Mouse (Mus musculus) thymus, adult 18-20 months (tissue): Measurements from ENCODE around the gene Adcy7.

ENCODE experiments used
- DNase-seq, 2 experiments: peaks; one replicate each; pipeline ENCODE4 v3.0.0; 2022; ENCODE audit warnings: mixed read lengths in 2 of 2

The Adcy7 gene

DNA sequence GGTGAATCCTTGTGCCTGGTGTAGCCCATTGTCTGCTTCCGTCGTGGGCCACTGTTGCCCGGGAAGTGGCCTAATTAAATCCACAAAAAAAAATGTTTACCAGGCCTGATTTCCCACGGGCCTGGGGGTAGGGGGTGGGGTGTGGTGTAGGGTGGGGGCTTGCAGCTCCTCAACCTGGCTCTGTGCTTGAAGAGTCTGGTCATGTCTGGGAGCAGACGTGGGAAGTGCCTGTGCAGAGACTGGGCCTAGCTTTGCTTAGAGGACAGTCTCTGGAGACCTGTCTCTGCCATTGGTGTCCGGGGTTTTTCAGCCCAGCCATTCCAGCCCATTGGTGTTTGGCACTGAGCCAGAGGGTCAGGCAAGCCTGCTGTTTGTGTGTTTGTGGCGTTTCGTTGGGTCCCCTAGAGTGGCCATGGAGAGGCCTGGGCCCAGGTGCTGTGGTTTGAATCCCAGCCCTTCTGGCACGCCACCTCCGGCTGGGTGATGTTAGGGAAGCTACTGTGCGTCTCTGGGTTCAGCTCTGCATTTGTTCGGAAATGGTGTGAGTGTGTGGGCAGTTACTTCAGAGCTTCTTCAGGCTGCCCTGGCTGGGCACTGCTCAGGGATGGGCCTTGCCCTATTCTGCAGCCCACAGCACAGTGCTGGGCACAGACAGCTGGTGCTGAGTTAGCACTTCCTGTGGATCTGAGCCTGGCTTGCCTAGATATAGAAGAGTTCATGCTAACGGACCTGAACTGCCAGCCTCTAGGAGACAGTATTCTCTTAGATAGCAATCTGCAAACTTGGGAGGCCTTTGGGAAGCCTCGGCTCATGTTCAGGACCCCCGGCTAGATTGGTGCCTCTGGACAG is 29.6 kb downstream of the Adcy7 start:
- DNase-seq: no peak

DNA sequence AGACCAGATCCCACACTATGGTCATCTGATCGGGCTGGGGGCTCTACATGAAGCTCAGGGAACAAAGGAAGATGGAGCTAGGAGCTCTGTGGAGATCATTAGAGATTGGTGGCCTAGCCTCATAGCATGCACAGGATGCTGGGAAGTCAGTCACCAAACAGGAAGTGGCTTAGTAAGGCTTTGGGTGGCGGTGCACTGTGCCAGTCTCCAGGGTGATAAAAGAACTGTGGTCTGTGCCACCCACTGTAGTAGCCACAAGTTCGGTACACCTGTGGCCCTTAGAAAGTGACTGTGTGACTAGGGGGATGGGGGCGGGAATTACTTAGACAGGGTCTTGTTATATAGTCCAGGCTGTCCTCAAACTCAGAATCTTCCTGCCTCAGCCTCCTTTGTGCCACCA is 33.6 kb downstream of the Adcy7 start:
- peak in 1 of 2 experiments; percentile 55 for DNase-seq

DNA sequence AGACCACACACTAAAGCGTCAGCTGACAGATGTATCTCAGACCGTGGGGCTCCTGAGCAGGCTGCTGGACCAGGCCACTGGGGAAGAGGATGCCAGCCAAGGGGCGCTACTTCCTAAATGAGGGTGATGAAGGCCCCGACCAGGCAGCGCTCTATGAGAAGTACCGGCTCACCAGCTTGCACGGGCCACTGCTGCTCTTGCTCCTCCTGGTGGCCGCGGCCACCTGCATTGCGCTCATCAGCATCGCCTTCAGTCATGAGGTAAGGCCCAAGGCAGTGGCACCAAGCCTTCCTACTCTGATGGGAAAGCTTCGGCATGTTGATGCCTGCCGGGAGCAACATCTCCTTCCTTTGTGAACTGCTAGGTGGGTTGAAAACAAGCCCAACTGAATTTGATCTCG is 34.3 kb downstream of the Adcy7 start:
- DNase-seq: no peak

DNA sequence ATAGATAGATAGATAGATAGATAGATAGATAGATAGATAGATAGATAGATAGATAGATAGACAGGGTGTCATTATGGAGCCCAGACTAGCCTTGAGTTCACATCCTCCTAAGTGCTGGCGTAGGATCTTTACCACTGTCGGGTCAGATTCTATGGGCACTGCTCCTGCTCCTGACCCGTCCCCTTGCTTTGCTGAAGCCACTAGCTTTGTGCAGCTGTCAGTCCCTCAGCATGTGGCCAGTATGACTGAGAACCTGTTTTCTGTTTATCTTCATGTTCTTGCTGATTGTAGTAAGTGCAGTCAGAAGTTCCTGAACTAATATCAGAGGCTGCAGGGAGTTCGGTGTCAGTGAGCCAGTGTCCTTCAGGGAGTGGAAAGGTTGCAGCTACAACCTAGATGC is 35.5 kb downstream of the Adcy7 start:
- DNase-seq: no peak

DNA sequence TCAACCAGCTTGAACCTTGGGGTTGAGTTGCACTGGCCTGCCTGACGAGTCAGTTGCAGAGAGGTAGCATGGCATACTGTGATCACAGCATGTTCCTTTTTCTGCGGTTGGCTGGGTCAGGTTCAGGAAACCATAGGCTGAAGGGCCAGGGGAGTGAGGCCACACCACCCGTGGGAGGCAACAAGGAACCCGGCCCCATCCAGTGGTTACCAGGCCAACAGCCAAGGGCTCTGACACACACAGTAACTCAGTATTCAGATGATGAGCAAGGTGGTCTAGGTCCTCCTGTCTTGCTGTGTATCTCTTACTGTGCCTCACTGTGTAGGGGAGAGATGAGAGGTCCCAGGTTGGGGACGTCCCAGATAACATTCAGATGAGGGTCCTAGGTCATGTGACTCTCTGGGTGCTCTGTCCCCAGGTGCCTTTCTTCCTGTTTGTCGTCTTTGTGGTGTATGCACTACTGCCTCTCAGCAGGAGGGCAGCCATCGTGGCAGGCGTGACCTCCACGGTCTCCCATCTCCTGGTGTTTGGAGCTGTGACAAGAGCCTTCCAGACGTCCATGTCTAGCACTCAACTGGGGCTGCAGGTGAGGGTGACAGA is 37.2 kb downstream of the Adcy7 start:
- DNase-seq: no peak

DNA sequence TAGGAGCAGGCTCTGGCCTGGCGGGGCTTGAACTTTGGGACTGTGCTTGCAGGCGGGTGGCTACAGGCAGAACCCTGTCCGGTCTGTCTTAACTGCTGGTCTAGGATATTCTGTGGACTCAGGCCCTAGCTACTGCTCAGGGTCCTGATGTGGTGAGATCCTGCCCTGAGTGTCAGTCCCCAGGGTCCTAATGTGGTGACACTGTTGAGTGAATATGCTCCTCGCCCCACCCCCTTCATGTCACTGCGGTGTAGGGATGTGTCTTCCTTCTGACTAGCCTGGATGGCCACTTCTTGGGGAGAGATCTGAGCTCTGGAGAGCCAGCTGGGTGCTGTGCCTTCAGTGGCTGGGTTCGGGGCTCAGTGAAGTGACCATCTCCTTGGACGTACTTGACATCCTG is 37.7 kb downstream of the Adcy7 start:
- DNase-seq: no peak

DNA sequence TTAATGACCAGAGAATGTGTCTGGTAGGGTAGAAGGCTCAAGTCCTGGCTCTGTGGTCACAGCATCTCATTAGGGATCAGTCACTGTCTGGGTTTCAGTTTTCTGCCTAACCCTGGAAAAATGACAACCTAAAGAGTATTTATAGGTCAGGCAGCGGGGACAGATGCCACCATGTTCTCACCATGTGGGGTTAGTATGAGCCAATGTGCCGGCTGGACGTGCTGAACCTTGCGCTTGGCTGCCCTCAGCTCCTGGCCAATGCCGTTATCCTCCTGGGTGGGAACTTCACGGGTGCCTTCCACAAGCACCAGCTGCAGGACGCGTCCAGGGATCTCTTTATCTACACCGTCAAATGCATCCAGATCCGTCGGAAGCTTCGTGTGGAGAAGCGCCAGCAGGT is 38.1 kb downstream of the Adcy7 start:
- DNase-seq: no peak

DNA sequence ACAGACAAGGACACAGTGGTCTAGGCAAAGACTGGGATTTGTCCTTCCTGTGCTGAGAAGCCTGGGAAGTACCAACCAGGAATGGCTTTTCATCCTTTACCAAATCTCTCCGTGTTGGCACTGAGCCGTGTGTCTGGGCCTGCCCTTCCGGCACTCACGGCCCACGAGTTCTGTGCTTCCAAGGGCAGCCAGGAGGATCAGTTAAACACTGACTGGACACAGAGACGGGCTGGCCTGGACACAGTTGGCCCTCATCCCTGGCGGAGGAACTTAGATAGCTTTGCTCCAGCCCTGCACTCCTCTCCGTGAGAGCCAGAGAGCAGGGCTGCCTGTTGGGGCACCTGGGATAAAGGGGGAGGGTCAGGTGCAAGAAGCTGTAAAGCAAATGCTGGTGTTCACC is 40.8 kb downstream of the Adcy7 start:
- no peak for DNase-seq

DNA sequence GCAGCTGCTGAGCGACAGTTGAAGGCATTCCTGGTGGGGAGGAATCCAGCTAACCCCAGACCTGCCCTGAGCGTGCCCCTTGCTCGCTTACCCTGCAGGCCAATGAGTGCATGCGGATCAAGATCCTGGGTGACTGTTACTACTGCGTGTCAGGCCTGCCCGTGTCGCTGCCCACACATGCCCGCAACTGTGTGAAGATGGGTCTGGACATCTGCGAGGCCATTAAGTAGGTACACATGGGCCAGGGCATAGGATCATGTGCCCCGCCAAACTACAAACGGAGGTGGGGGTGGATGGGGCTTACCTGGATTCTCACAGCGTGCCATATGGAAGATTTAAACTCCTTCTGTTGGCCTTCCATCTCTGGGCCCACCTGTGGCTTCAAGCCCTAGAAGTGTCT is 41.8 kb downstream of the Adcy7 start:
- DNase-seq: no peak

DNA sequence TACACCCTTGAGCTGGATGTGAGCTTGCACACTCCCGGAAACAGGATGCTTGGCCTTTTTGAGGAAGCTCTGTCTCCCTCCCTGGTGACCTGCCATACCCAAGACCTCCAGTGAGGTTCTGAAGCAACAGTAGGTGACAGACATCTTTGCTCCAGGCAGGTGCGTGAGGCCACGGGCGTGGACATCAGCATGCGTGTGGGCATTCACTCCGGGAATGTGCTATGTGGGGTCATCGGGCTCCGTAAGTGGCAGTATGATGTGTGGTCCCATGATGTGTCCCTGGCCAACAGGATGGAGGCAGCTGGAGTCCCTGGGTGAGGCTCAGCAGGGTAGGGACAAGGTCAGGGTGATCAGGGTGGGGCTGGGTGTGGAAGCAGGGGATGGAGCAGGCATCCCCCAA is 43.1 kb downstream of the Adcy7 start:
- DNase-seq: no peak

DNA sequence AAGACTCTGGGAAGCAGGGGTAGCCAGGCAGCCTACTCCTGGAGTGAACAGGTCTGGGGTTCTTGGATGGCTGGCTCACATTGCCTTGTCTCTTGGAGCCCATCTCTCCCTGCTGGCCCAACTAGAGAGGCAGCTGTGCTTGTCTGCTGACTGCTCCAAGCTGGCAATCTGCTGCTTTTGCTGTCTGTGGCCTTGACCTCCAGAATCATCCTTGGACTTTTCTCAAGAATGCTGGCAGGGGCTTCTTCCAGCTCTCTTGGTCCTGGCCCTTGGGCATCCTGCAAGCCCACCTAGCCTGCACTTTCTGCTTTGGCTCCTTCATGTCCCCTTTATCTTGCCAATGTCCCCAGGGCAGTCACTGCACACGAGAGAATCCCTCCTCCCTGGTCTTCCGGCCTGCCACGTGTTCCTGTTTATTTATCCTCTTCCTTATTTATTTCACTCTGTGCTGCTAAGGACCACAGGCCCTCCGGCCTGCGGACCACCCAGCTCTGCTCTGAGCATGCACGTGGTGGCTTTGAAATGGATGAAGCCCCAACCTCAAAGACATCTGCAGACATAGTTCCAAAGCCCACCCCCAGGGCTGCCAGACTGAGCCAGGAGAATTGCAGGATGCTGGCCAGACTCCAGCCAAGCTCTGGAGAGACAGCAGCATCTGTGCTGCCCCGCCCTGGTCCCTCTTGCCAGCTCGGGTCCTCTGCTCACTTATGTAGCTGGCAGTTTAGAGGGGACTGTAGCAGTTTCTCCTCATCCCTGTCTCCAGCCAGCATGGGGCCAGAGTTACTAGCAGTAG is 44.1 kb downstream of the Adcy7 start:
- no peak for DNase-seq

DNA sequence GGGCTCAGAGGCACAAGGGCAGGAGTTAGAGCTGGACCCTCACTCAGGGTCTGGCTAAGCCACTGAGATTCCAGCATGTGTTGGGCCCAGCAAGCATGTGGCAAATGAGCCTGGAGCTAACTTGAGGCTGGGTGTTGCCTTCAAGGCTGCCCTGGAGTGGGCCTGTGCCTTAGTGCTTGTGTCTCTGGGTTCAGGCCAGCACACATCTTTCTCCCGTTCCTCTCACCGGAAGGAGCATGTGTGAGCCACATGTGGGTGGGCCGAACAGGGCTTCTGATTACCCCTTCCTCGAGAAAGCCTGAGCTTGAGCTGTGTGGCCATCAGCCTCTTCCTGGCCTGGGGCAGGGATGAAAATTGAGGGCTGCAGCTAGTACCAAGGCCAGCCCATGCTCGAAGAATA is 45.1 kb downstream of the Adcy7 start:
- no peak for DNase-seq

DNA sequence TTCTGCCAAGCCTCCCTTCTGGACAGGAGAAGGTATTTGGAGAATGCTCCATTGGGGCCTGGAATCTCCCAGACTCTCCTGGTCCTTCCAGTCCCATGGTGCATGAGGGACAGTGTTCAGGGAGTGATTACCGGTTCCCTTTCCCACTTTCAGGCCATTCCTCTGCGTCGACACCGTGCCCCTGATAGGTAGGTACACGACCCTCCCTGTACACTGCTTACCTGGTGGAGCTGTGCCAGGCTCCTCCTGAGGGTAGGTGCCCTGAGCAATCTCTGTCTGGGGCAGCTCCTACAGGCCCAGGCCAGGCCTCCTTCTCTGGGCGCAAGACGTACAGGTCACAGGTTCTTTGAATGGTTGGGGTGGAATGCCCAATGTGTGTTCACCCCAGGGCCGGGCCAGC is 45.9 kb downstream of the Adcy7 start:
- no peak for DNase-seq

DNA sequence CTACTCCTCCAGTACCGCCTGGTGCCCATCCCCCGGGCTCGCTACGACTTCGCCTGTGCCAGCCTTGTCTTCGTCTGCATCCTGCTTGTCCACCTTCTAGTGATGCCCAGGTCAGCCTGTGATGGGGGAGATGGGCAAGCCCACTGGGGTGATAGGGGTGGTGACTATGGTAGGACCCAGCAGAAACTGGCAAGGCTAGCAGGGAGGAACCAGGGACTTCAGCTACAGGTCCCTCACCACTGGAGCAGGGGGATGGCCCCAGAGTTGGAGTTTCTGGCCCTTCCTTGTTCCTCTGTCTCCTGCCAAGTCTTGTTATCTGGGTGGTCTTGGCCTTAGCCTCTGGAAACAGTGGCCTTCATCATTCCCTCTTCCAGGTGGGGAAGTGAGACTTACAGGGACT is 47.9 kb downstream of the Adcy7 start:
- no peak for DNase-seq

DNA sequence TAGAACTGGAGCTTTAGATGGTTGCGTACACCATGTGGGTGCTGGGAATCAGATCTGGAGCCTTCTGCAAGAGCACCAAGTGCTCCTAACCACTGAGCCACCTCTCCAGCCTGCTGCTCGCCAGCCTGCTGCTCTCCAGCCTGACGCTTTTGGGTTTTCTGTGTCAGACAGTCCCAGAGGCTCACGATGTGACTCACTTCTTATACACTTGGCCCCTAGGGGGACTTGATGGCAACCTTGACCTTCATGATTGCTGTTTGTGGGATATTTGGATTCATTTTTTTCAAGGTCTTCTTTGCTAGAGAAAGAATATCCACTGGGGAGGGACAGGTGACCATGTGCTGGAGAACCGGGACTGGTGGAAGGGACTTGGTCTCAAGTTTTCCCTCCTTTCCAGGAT is 49.2 kb downstream of the Adcy7 start:
- no peak for DNase-seq

DNA sequence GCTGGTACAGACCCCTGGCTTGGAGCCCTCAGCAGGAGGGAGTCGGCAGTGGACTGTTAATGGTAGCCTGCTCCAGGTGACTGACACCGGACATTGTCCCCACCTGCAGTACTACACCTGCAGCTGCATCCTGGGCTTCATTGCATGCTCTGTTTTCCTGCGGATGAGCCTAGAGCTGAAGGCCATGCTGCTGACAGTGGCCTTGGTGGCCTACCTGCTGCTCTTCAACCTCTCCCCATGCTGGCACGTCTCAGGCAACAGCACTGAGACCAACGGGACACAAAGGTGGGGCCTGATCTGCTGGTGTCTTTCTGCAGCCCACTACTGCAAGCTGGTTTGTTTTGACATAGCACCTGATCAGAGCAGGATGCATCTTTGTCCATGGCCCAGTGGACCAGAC is 51.3 kb downstream of the Adcy7 start:
- DNase-seq: no peak

DNA sequence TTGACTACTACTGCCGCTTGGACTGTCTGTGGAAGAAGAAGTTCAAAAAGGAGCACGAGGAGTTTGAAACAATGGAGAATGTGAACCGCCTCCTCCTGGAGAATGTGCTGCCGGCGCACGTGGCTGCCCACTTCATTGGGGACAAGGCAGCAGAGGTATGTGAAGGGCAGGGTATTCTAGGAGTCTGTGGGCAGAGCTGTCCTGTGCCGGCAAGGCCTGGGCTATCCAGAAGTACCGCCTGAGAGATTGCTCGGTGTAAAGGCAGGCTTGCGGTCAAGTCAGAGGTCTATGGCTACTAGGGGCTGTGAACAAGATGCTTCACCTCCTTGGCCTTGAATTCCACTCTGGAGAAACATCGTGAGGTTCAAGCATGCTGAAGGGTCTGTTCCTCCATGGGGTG is 52.6 kb downstream of the Adcy7 start:
- DNase-seq: no peak

DNA sequence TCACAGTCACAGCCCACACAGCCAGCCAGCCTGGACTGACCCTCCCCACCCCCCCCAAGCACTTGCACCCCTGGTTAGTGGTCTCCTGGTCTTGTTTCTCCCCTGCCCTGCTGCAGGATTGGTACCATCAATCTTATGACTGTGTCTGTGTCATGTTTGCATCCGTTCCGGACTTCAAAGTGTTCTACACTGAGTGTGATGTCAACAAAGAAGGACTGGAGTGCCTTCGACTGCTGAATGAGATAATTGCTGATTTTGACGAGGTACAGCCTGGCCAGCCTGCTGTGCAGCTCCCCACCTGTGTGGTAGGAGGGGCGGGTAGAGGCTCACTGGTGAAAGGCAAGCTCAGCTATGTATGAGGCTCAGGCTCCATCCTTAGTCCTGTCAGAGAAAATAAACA is 53.0 kb downstream of the Adcy7 start:
- DNase-seq: no peak

DNA sequence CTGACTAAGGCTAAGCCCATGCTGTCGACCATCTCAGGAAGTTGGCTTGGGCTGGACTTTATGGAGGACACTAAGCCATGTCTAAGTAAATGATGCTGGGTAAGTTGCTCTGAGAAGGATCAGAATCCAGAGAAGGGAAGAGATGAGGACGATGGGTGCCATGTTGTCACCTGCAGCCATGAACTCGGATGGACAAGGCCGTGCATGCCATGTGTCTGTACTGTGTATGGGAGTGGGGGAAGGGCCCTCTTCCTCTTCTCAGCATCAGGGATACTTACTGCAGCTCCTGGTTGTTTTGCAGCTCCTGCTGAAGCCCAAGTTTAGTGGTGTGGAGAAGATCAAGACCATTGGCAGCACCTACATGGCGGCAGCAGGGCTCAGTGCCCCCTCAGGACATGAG is 53.6 kb downstream of the Adcy7 start:
- DNase-seq: no peak

DNA sequence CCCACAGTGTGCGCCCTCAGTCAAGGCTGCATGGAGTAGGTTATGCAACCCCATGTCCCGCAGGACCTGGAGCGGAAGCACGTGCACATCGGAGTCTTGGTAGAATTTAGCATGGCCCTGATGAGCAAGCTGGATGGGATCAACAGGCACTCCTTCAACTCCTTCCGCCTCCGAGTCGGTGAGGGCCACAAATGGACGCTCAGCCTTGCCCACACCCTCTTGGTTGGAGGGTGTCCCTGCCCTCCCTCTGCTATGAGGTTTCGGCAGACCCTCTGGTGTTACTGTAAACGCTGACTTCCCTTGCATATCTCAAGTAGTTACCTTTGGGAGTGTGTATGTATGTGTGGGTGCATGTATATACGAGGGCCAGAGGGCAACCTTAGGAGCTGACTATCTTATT is 54.1 kb downstream of the Adcy7 start:
- DNase-seq: no peak

DNA sequence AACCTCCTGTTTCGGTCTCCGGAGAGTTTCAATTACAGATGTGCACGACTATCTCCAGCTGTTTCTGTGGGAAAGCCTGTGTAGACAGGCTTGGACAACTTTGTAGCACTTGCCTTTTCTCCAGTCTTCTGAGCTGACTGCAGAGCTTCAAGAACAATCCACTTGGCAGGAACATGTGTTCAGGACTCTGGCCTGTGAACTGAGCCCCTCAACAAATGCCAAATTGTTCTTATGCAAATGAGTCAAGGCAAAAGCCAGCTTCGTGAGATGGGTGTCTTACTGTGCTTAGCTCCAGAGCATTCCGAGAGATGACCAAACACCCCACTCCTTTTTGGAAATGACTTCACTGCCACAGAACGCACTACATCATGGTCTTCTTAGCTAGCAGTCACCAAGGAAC is 56.5 kb downstream of the Adcy7 start:
- DNase-seq: no peak

DNA sequence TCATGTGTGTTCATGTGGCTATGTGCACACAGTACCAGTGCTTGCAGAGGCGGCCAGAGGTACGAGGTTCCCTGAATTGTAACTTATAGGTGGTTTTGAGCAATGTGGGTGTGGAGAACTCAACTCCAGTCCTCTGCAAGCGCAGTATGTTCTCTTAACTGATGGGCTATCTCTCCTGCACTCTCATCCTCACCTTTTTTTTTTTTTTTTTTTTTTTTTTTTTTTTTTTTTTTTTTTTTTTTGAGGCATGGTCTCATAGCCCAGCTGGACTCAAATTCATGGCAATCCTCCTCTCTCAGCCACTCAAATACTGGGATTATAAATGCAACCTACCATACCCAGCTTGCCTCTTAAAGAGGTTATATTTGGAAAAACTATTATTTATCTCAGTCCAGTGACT is 58.6 kb downstream of the Adcy7 start:
- no peak for DNase-seq

DNA sequence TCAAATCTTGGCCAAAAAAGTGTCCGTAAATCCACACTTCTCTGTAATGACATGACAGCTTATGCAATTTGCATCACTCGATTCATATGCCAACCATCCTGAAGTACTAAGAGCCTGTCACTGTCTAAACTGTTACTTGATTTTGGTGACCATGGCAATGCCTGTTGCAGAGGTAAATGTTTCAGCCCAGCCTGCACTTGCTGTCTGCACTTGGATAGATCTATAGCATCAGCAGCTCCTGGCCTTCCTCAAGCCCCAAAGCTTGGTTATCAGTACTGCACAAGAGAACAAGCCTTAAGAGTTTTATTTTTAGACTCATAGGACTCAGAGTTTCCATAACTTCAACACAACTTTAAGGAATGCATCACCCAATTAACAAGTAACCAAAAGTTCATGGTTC is 62.2 kb downstream of the Adcy7 start:
- DNase-seq: no peak

DNA sequence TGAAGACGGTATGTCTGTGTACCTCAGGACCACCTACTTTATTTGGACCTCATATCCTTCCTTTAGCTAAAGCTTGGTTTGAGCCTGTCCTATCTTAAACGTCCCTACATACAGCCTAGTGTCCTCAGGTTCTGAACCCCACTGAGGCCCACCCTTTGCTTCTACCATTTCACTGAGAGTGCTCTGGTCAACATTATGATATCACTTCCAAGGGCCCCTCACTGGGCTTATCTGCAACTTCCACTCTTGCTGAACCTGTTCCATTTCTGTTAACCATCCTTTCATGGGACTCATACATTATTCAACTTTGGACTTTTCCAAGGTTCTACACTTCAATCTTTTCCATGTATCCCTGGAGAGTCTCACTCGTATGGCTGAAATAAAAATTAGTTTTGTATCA is 62.8 kb downstream of the Adcy7 start:
- no peak for DNase-seq
